Mouse (Mus musculus): ENCODE results near the gene Clcn1. TPM values are rescaled to one million over a fixed set of nuclear protein-coding genes. Genes with fewer than 3 reads are reported as not detected.
A peak's percentile ranks its signal among the peaks of the same experiment; 100 is the strongest.

Clcn1 gene
- polyA plus RNA-seq, 1 experiment from 2014 or later, result 0.24 TPM

GRCm38 (mm10) chr6:42351776-42352485, 65.4 kb downstream of the Clcn1 start:
- 79% methylated on average over 7 of the region's 7 CpGs for WGBS
- Histone ChIP-seq H3K27me3 (no peaks in the 10 kb centered on the region), H3K4me2 (replicated peaks) (peak overlapping the region; percentile 88), H3K4me1 (peaks cover 50% of the 10 kb centered on the region), H3K36me3 (peaks cover 30% of the 10 kb centered on the region), H3K9me3 (replicated peaks) (no peaks in the 10 kb centered on the region), H3K9ac (no peak overlapping the region), H3K27ac (replicated peaks) (peak overlapping the region; percentile 11; the same call in 1 of the 2 replicates), H3K4me3 (replicated peaks) (peak overlapping the region; percentile 81)
- no peak for ATAC-seq (ENCODE audit: insufficient number of reproducible peaks, low FRiP score, low TSS enrichment, low read depth)

- H3K9me3 ChIP-seq (replicated peaks), result no peaks in the 10 kb centered on the region
- H3K4me3 ChIP-seq (replicated peaks), result peak overlapping the region; percentile 81
- no peak overlapping the region for H3K9ac ChIP-seq
- H3K27ac ChIP-seq (replicated peaks), result 0 out of 2 replicates have a peak overlapping the region, but pooled peaks have one; percentile 11
- 95% methylated on average over 1 of the region's 1 CpGs for WGBS
- H3K36me3 ChIP-seq, result peaks cover 35% of the 10 kb centered on the region
- peaks cover 50% of the 10 kb centered on the region for H3K4me1 ChIP-seq
- peak overlapping the region; percentile 88; the same call in 1 of the 2 replicates for H3K4me2 ChIP-seq (replicated peaks)
- no peak for ATAC-seq (ENCODE audit: insufficient number of reproducible peaks, low FRiP score, low TSS enrichment, low read depth)
- no peaks in the 10 kb centered on the region for H3K27me3 ChIP-seq
Measured at GRCm38 (mm10) chr6:42352486-42352846, 66.0 kb downstream of the Clcn1 start.

GRCm38 (mm10) chr6:42353180-42353579, 66.7 kb downstream of the Clcn1 start:
- ATAC-seq (ENCODE audit: insufficient number of reproducible peaks, low FRiP score, low TSS enrichment, low read depth), result no peak
- Histone ChIP-seq H3K36me3 (peaks cover 42% of the 10 kb centered on the region), H3K4me1 (peaks cover 50% of the 10 kb centered on the region), H3K27me3 (no peaks in the 10 kb centered on the region), H3K4me3 (replicated peaks) (no peak overlapping the region), H3K27ac (replicated peaks) (peak overlapping the region; percentile 13; the same call in 1 of the 2 replicates), H3K9ac (no peak overlapping the region), H3K4me2 (replicated peaks) (no peak overlapping the region), H3K9me3 (replicated peaks) (no peaks in the 10 kb centered on the region)
- 58% methylated on average over 8 of the region's 8 CpGs for WGBS

- Histone ChIP-seq H3K4me3 (replicated peaks) (no peak overlapping the region), H3K9me3 (replicated peaks) (no peaks in the 10 kb centered on the region), H3K4me2 (replicated peaks) (peak overlapping the region; percentile 15; the same call in 1 of the 2 replicates), H3K36me3 (peaks cover 53% of the 10 kb centered on the region), H3K27me3 (no peaks in the 10 kb centered on the region), H3K4me1 (peaks cover 43% of the 10 kb centered on the region), H3K9ac (no peak overlapping the region), H3K27ac (replicated peaks) (no peak overlapping the region)
- no peak for ATAC-seq (ENCODE audit: insufficient number of reproducible peaks, low FRiP score, low TSS enrichment, low read depth)
- WGBS, result 61% methylated on average over 11 of the region's 11 CpGs
Measured at GRCm38 (mm10) chr6:42354076-42355019, 67.9 kb downstream of the Clcn1 start.

- H3K36me3 ChIP-seq, result peaks cover 64% of the 10 kb centered on the region
- 93% methylated on average over 6 of the region's 6 CpGs for WGBS
- ATAC-seq (ENCODE audit: insufficient number of reproducible peaks, low FRiP score, low TSS enrichment, low read depth), result no peak
- H3K4me1 ChIP-seq, result peaks cover 43% of the 10 kb centered on the region
- no peak overlapping the region for H3K27ac ChIP-seq (replicated peaks)
- H3K9me3 ChIP-seq (replicated peaks), result no peaks in the 10 kb centered on the region
- H3K4me2 ChIP-seq (replicated peaks), result no peak overlapping the region
- no peaks in the 10 kb centered on the region for H3K27me3 ChIP-seq
- H3K4me3 ChIP-seq (replicated peaks), result no peak overlapping the region
- H3K9ac ChIP-seq, result no peak overlapping the region
Measured at GRCm38 (mm10) chr6:42355366-42355765, 68.9 kb downstream of the Clcn1 start.

- Histone ChIP-seq H3K4me2 (replicated peaks) (no peak overlapping the region), H3K27ac (replicated peaks) (no peak overlapping the region), H3K9me3 (replicated peaks) (no peaks in the 10 kb centered on the region), H3K36me3 (peaks cover 70% of the 10 kb centered on the region), H3K27me3 (no peaks in the 10 kb centered on the region), H3K4me1 (peaks cover 37% of the 10 kb centered on the region), H3K4me3 (replicated peaks) (no peak overlapping the region), H3K9ac (no peak overlapping the region)
- WGBS, result 85% methylated on average over 13 of the region's 13 CpGs
- no peak for ATAC-seq (ENCODE audit: insufficient number of reproducible peaks, low FRiP score, low TSS enrichment, low read depth)
Measured at GRCm38 (mm10) chr6:42355794-42356600, 69.5 kb downstream of the Clcn1 start.

GRCm38 (mm10) chr6:42356913-42357312, 70.4 kb downstream of the Clcn1 start:
- 93% methylated on average over 5 of the region's 5 CpGs for WGBS

GRCm38 (mm10) chr6:42357901-42358300, 71.4 kb downstream of the Clcn1 start:
- Histone ChIP-seq H3K9ac (no peak overlapping the region), H3K27ac (replicated peaks) (no peak overlapping the region), H3K36me3 (peaks cover 66% of the 10 kb centered on the region), H3K4me1 (peaks cover 18% of the 10 kb centered on the region), H3K27me3 (no peaks in the 10 kb centered on the region), H3K4me3 (replicated peaks) (no peak overlapping the region), H3K9me3 (replicated peaks) (no peaks in the 10 kb centered on the region), H3K4me2 (replicated peaks) (no peak overlapping the region)
- ATAC-seq (ENCODE audit: insufficient number of reproducible peaks, low FRiP score, low TSS enrichment, low read depth), result no peak
- 73% methylated on average over 6 of the region's 6 CpGs for WGBS

More at GRCm38 (mm10) chr6:42356913-42357312, 70.4 kb downstream of the Clcn1 start:
- no peak for ATAC-seq (ENCODE audit: insufficient number of reproducible peaks, low FRiP score, low TSS enrichment, low read depth)
- Histone ChIP-seq H3K9ac (no peak overlapping the region), H3K4me1 (peaks cover 27% of the 10 kb centered on the region), H3K9me3 (replicated peaks) (no peaks in the 10 kb centered on the region), H3K27me3 (no peaks in the 10 kb centered on the region), H3K27ac (replicated peaks) (no peak overlapping the region), H3K36me3 (peaks cover 69% of the 10 kb centered on the region), H3K4me3 (replicated peaks) (no peak overlapping the region), H3K4me2 (replicated peaks) (no peak overlapping the region)

- Histone ChIP-seq H3K9me3 (replicated peaks) (no peaks in the 10 kb centered on the region), H3K9ac (no peak overlapping the region), H3K36me3 (peaks cover 60% of the 10 kb centered on the region), H3K27ac (replicated peaks) (no peak overlapping the region), H3K4me1 (peaks cover 10% of the 10 kb centered on the region), H3K4me2 (replicated peaks) (no peak overlapping the region), H3K4me3 (replicated peaks) (no peak overlapping the region), H3K27me3 (no peaks in the 10 kb centered on the region)
- ATAC-seq (ENCODE audit: insufficient number of reproducible peaks, low FRiP score, low TSS enrichment, low read depth), result no peak
- 91% methylated on average over 12 of the region's 12 CpGs for WGBS
Measured at GRCm38 (mm10) chr6:42358901-42359300, 72.4 kb downstream of the Clcn1 start.

GRCm38 (mm10) chr6:42359364-42360147, 73.1 kb downstream of the Clcn1 start:
- no peak overlapping the region; the same call in 1 of the 2 replicates for H3K27ac ChIP-seq (replicated peaks)
- no peak overlapping the region for H3K9ac ChIP-seq
- ATAC-seq (ENCODE audit: insufficient number of reproducible peaks, low FRiP score, low TSS enrichment, low read depth), result no peak
- H3K9me3 ChIP-seq (replicated peaks), result no peaks in the 10 kb centered on the region
- peaks cover 60% of the 10 kb centered on the region for H3K36me3 ChIP-seq
- peaks cover 3% of the 10 kb centered on the region; the same call in 1 of the 2 replicates for H3K4me1 ChIP-seq
- no peak overlapping the region for H3K4me3 ChIP-seq (replicated peaks)
- no peak overlapping the region for H3K4me2 ChIP-seq (replicated peaks)
- 69% methylated on average over 9 of the region's 9 CpGs for WGBS
- H3K27me3 ChIP-seq, result no peaks in the 10 kb centered on the region
